Comparison of ENCODE assay signal across 20 mouse cellular contexts in genomic region chr10:88603256-88603655, GRCm38 (mm10). TPM values are rescaled to one million over a fixed set of nuclear protein-coding genes. Genes with fewer than 3 reads are reported as not detected.
DNase-seq lines count a peak whose midpoint lies in the region; ATAC-seq and TF ChIP-seq lines count a peak whose summit lies in the region.
"Had no signal": no experiment of that assay in that cellular context is flagged by ENCODE, and none has a peak within 500 bp of the region (broad histone marks: within the 10 kb centered on the region; RNA-seq: fewer than 3 reads in every experiment).

No protein-coding gene starts in this region.

- no peak overlapping the region for H3K4me2 ChIP-seq in midbrain, embryonic 11.5 days
- no peak overlapping the region for H3K4me2 ChIP-seq in midbrain, embryonic 16.5 days (ENCODE audit: low read length)
- H3K4me2 ChIP-seq in limb, embryonic 13.5 days (replicated peaks): 0 out of 2 replicates have a peak overlapping the region, but pooled peaks have one; percentile 9
- H3K4me2 ChIP-seq: forebrain, embryonic 15.5 days; liver, embryonic 15.5 days had no signal

- no peaks in the 10 kb centered on the region for H3K9me3 ChIP-seq in midbrain, embryonic 11.5 days (ENCODE audit: control insufficient read depth, low read length)
- no peaks in the 10 kb centered on the region for H3K9me3 ChIP-seq in midbrain, embryonic 16.5 days (replicated peaks; ENCODE audit: control insufficient read depth, low read length, poor library complexity, severe bottlenecking)
- H3K9me3 ChIP-seq in hindbrain, embryonic 10.5 days: no peaks in the 10 kb centered on the region
- H3K9me3 ChIP-seq in limb, embryonic 13.5 days: no peaks in the 10 kb centered on the region
- no peaks in the 10 kb centered on the region for H3K9me3 ChIP-seq in heart, embryonic 10.5 days
- H3K9me3 ChIP-seq: forebrain, embryonic 15.5 days; liver, embryonic 15.5 days had no signal

- no peak for TF ChIP-seq CTCF in cerebellum, adult 2 months (IDR thresholded peaks at IDR 0.05; ENCODE audit: borderline replicate concordance, insufficient read depth, low read depth, low read length)

- H3K4me1 ChIP-seq in midbrain, embryonic 11.5 days (ENCODE audit: control insufficient read depth, insufficient read depth, low read length): peaks cover 4% of the 10 kb centered on the region; the same call in 1 of the 2 replicates
- no peaks in the 10 kb centered on the region for H3K4me1 ChIP-seq in midbrain, embryonic 16.5 days (ENCODE audit: control insufficient read depth, insufficient read depth, low read length)
- peaks cover 27% of the 10 kb centered on the region for H3K4me1 ChIP-seq in hindbrain, embryonic 10.5 days (replicated peaks)
- H3K4me1 ChIP-seq in limb, embryonic 13.5 days: peaks cover 21% of the 10 kb centered on the region
- H3K4me1 ChIP-seq in cerebellum, adult 2 months (ENCODE audit: control insufficient read depth, insufficient read depth, low read length): no peaks in the 10 kb centered on the region
- H3K4me1 ChIP-seq in heart, embryonic 10.5 days: no peaks in the 10 kb centered on the region
- H3K4me1 ChIP-seq: liver, embryonic 15.5 days had no signal

- H3K36me3 ChIP-seq in midbrain, embryonic 11.5 days (ENCODE audit: control insufficient read depth, insufficient read depth, low read length): no peaks in the 10 kb centered on the region
- no peaks in the 10 kb centered on the region for H3K36me3 ChIP-seq in midbrain, embryonic 16.5 days (ENCODE audit: control insufficient read depth, insufficient read depth, low read length)
- no peaks in the 10 kb centered on the region for H3K36me3 ChIP-seq in hindbrain, embryonic 10.5 days
- H3K36me3 ChIP-seq in limb, embryonic 13.5 days: no peaks in the 10 kb centered on the region
- no peaks in the 10 kb centered on the region for H3K36me3 ChIP-seq in heart, embryonic 10.5 days
- H3K36me3 ChIP-seq: forebrain, embryonic 15.5 days; liver, embryonic 15.5 days had no signal

- no peaks in the 10 kb centered on the region for H3K27me3 ChIP-seq in midbrain, embryonic 11.5 days (ENCODE audit: control insufficient read depth, insufficient read depth, low read length)
- H3K27me3 ChIP-seq in midbrain, embryonic 16.5 days (ENCODE audit: control insufficient read depth, insufficient read depth, low read depth, low read length): no peaks in the 10 kb centered on the region
- no peaks in the 10 kb centered on the region for H3K27me3 ChIP-seq in hindbrain, embryonic 10.5 days (ENCODE audit: insufficient read depth, poor library complexity, severe bottlenecking)
- H3K27me3 ChIP-seq in limb, embryonic 13.5 days: no peaks in the 10 kb centered on the region
- H3K27me3 ChIP-seq in cerebellum, adult 2 months (ENCODE audit: control insufficient read depth, insufficient read depth, low read length): no peaks in the 10 kb centered on the region
- H3K27me3 ChIP-seq in heart, embryonic 10.5 days (ENCODE audit: insufficient read depth, poor library complexity, severe bottlenecking): no peaks in the 10 kb centered on the region
- H3K27me3 ChIP-seq: forebrain, embryonic 15.5 days; liver, embryonic 15.5 days had no signal

- no peak overlapping the region for H3K9ac ChIP-seq in midbrain, embryonic 11.5 days (ENCODE audit: low read length)
- no peak overlapping the region for H3K9ac ChIP-seq in midbrain, embryonic 16.5 days (ENCODE audit: low read depth, low read length)
- no peak overlapping the region for H3K9ac ChIP-seq in limb, embryonic 13.5 days
- H3K9ac ChIP-seq: forebrain, embryonic 15.5 days; liver, embryonic 15.5 days had no signal

- 18% methylated on average over 5 of the region's 5 CpGs for WGBS in midbrain, embryonic 11.5 days
- 8% methylated on average over 5 of the region's 5 CpGs for WGBS in midbrain, embryonic 16.5 days
- WGBS in hindbrain, embryonic 10.5 days: 28% methylated on average over 5 of the region's 5 CpGs
- WGBS in limb, embryonic 13.5 days: 12% methylated on average over 5 of the region's 5 CpGs
- WGBS in cerebellum, adult 2 months: 30% methylated on average over 5 of the region's 5 CpGs
- 60% methylated on average over 5 of the region's 5 CpGs for WGBS in heart, embryonic 10.5 days

- peak; percentile 93 for DNase-seq in midbrain, embryonic 11.5 days (ENCODE audit: low spot score, missing footprints)
- peak; percentile 50 for DNase-seq in hindbrain, embryonic 10.5 days (ENCODE audit: low spot score)
- peak; percentile 59 for DNase-seq in skeletal muscle tissue, adult 2 months (ENCODE audit: low read depth, low spot score)
- no peak for DNase-seq in urinary bladder, adult 18-20 months (ENCODE audit: low spot score in 2 of 2)
- no peak for DNase-seq in cerebellum, adult 2 months
- no peak for DNase-seq in heart, embryonic 10.5 days (ENCODE audit: low spot score)
- DNase-seq: B cell, adult 2 months; cerebellum, postnatal 36 days; gastrocnemius, postnatal 10 days; heart, postnatal 36 days; kidney, postnatal 36 days; lung, postnatal 10 days; right cerebral cortex, adult 18-20 months; thymus, postnatal 36 days had no signal

- no peak overlapping the region for H3K4me3 ChIP-seq in midbrain, embryonic 11.5 days (ENCODE audit: low read depth, low read length)
- no peak overlapping the region for H3K4me3 ChIP-seq in midbrain, embryonic 16.5 days (ENCODE audit: low read depth, low read length)
- peak overlapping the region; percentile 20; the same call in 1 of the 2 replicates for H3K4me3 ChIP-seq in hindbrain, embryonic 10.5 days
- no peak overlapping the region for H3K4me3 ChIP-seq in limb, embryonic 13.5 days
- no peak overlapping the region for H3K4me3 ChIP-seq in cerebellum, adult 2 months (replicated peaks; ENCODE audit: insufficient read depth, low read depth, low read length)
- no peak overlapping the region for H3K4me3 ChIP-seq in heart, embryonic 10.5 days
- H3K4me3 ChIP-seq: forebrain, embryonic 15.5 days; liver, embryonic 15.5 days had no signal

- TF ChIP-seq POLR2A in cerebellum, adult 2 months (IDR thresholded peaks at IDR 0.05; ENCODE audit: borderline replicate concordance, insufficient read depth, low read length): no peak

- peak; percentile 63 for ATAC-seq in midbrain, embryonic 11.5 days (ENCODE audit: low FRiP score)
- ATAC-seq in midbrain, embryonic 16.5 days: no peak
- ATAC-seq in limb, embryonic 13.5 days (ENCODE audit: low FRiP score, low read depth): no peak
- ATAC-seq: forebrain, embryonic 15.5 days; intestine, postnatal 0 days; Patski had no signal

- no peak overlapping the region for H3K27ac ChIP-seq in midbrain, embryonic 11.5 days (ENCODE audit: low read depth, low read length)
- H3K27ac ChIP-seq in midbrain, embryonic 16.5 days (ENCODE audit: low read length): no peak overlapping the region
- H3K27ac ChIP-seq in hindbrain, embryonic 10.5 days: no peak overlapping the region
- no peak overlapping the region for H3K27ac ChIP-seq in limb, embryonic 13.5 days
- H3K27ac ChIP-seq in cerebellum, adult 2 months (ENCODE audit: insufficient read depth, low read length): no peak overlapping the region
- H3K27ac ChIP-seq in heart, embryonic 10.5 days: no peak overlapping the region
- H3K27ac ChIP-seq: forebrain, embryonic 15.5 days; liver, embryonic 15.5 days had no signal

RNA-seq across cellular contexts. Expression of gene Mybpc1, which starts 1.7 kb away (rescaled TPM):
- 2.1 and 2.9 TPM in 2 replicates for polyA plus RNA-seq in midbrain, embryonic 11.5 days (2014; fragmentation: Nextera tagmentation; extraction: Ambion mirVana)
- polyA plus RNA-seq in midbrain, embryonic 16.5 days (2015; fragmentation: Nextera tagmentation; extraction: Ambion mirVana): 1.5 and 1.9 TPM in 2 replicates
- polyA plus RNA-seq in hindbrain, embryonic 10.5 days (2016; fragmentation: Nextera tagmentation; extraction: Ambion mirVana): 4.8 and 6.8 TPM in 2 replicates
- 36.9 and 42.1 TPM in 2 replicates for polyA plus RNA-seq in limb, embryonic 13.5 days (2015; fragmentation: Nextera tagmentation; extraction: Ambion mirVana)
- polyA plus RNA-seq in cerebellum, adult 2 months (2012; rRNA removed): 37.1 and 46.5 TPM in 2 replicates
- 6.1 and 10.5 TPM in 2 replicates for polyA plus RNA-seq in heart, embryonic 10.5 days (2016; fragmentation: Nextera tagmentation; extraction: Ambion mirVana)
- polyA plus RNA-seq: Patski had no signal

Comparison
In these comparisons a context has a peak if more than half of its experiments do, and no peak if none do; other contexts are left out.
1. DNase-seq: peak in midbrain, embryonic 11.5 days (single experiment), hindbrain, embryonic 10.5 days (single experiment) and skeletal muscle tissue, adult 2 months (single experiment); none in urinary bladder, adult 18-20 months (0 of 2), cerebellum, adult 2 months (0 of 2) and heart, embryonic 10.5 days (single experiment).